Mouse (Mus musculus): ENCODE measurements at regions not wholly inside any gene's neighbourhood (a gene's known extent, or its start where the extent isn't known, plus 50 kb on each side); places are given as distances from the start of the nearest gene placed in this dataset.

DNA sequence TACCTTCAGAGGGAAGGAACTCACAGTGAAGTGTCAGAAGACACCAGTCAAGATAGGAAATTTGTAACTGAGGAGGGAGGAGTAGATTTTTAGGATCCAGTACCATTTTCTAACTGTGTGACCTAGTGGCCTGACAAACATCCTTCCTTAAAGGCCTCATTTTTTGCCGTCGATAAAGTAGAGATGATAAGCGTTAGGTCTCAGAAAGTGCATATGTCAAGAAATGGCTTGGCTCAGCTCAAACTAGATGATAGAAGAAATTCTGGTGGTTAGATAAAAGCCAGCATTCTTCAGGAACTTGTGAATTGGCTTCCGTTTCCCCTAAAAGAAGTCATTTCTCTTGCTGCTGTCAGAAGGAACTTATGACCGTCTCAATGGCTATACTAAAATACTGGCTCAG, 324.1 kb upstream of the Mpdz start:
- TF ChIP-seq POLR2A (IDR thresholded peaks at IDR 0.05; ENCODE audit: low read depth, low read length) (no peak), CTCF (IDR thresholded peaks at IDR 0.05; ENCODE audit: extremely low read depth, insufficient read depth, insufficient read length, insufficient replicate concordance) (no peak)

All from spleen, adult 2 months (tissue).